Mouse (Mus musculus) naive thymus-derived CD4-positive, alpha-beta T cell, adult 2 months (primary cell): ENCODE results near the gene Gm12166.
"Not testable (repeated sequence)": the region's sequence is repeated elsewhere in the genome, so short reads cannot be mapped to it uniquely, and the experiment has no call there.

Experiments used
- DNase-seq: peaks from one replicate; pipeline ENCODE4 v3.0.0-alpha.2; 2011; ENCODE audit warnings: low read depth

The Gm12166 gene

DNA sequence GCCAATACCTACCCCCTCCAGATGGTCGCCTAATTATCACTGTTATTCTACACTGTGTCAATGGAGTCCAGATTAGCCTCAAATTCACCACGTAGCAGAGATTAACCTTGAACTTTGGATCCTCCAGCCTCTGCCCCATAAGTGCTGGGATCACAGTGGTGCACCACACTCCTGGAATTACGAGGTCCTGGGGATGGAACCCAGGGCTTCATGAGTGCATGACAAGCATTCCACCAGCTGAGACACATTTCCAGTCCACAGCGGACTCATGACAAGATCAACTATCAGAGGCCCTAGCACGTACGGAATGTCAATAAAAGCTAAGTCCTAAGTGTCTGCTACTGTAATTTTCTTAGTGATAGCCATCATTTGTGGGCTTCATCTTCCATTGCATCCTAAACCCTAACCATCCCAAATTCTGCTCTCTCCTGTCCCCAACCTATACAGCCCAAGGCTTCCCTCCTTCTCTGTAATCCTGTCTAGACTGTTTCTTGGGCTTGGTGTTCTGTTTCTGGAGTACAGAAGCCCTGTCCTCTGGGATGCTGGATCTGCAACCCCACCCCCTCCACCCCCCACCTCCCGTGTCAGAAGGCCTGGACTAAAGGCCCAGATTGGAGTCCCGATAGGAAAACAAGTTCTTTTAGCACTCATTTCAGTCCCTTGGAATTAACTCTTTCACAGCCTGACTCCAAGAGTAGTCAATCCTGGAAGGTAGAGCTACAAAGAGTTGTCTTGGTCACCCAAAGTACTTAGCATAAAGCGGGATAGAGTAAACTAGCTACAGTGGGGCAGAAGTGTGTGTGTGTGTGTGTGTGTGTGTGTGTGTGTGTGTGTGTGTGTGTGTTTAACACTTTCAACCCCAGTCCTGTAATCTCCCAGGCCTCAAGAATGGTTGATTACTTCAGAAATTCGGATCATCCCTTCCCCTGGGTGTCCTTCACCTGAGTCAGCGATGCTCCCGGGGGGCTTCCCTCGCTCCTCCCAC, 3.1 kb upstream of the Gm12166 start:
- DNase-seq = no peak

GRCm38 (mm10) chr11:46054311-46054710, 2.2 kb upstream of the Gm12166 start:
- DNase-seq = no peak

DNA sequence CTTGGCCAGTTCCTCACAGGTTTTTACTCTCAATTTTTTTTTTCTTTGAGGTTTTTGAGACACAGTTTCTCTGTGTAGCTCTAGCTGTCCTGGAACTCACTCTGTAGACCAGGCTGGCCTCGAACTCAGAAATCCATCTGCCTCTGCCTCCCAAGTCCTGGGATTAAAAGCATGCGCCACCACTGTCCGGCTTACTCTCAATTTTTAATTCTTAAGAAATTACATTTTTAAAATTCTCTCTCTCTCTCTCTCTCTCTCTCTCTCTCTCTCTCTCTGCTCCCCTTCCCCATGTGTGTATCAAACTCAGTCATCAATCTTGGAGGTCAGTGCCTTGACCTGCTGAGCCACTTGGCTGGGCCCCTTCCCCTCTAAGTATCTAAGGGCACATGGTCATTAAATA, 1.3 kb upstream of the Gm12166 start:
- not testable (repeated sequence) for DNase-seq

GRCm38 (mm10) chr11:46047264-46047663, 4.9 kb downstream of the Gm12166 start:
- no peak for DNase-seq

GRCm38 (mm10) chr11:46044781-46045180, 7.3 kb downstream of the Gm12166 start:
- DNase-seq = no peak

- DNase-seq = no peak
Measured at GRCm38 (mm10) chr11:46041607-46042267, 10.4 kb downstream of the Gm12166 start.

DNA sequence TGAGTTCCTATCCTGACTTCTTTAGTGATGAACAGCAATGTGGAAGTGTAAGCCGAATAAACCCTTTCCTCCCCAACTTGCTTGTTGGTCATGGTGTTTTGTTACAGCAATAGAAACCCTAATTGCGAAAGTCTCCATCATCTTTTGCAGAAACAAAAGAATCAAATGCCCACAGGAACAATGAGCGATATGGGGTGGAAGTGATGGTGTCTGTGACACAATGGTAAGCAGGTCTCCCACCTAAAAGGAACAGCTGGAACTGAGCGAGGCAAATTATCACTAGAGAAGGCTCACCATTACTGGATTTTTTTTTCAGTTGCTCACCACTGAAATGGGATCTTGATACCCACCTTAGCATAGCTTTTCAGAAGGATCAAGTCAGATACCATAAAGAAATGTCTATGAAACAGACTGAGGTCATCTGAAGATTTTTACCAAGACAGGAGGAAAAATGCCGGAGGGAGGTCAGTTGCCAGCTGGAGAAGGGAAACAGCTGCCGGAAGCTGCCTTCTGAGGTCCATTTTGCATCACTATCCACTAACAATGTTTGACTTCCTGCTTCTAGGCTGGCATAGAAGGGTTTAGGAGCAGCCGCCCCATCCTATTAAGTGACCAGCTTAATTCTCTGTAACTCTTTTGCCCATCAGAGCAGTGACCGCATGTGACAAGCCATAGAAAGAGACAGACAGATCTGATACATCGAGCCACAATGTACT, 11.1 kb downstream of the Gm12166 start:
- DNase-seq = no peak

DNA sequence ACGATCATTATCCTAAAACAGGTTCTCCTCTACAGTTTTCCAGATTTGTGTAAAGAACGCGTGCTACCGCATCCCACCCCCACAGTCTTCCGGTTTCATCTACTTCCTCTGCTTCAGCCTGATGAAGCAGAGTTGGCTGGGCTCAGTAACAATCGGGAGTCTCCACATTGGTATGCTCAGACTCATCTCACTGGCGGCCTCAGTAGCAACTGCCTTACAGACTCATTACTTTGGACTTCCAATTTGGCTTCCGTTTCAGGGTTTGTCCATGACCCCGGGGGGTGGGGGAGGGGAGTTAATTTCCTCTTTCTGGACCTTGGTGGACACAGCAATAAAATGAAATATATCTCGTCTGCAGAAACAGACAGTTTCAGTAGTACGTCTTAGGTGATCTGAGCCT, 12.8 kb downstream of the Gm12166 start:
- DNase-seq = peak; percentile 12

DNA sequence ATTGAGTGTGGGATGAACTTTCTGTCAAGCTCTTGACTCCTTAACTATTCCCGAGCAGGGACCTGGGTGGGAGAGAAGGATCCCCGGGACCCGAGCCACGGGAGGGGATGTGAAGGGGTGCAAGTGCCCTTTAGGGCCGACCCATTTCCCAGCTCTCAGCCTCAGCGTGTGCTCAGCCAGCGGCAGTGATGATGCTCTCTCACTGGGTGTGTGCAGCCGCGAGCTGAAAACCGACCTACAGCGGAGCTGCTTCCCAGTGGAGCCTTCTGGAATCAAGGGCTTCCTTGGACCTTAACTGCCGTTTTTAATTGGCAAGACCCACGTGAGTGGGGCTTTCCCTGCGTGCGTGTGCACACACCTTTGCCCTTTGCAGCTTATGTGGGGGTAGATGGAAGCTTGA, 13.2 kb downstream of the Gm12166 start:
- DNase-seq = no peak

- no peak for DNase-seq
Measured at GRCm38 (mm10) chr11:46036374-46036773, 15.7 kb downstream of the Gm12166 start.

DNA sequence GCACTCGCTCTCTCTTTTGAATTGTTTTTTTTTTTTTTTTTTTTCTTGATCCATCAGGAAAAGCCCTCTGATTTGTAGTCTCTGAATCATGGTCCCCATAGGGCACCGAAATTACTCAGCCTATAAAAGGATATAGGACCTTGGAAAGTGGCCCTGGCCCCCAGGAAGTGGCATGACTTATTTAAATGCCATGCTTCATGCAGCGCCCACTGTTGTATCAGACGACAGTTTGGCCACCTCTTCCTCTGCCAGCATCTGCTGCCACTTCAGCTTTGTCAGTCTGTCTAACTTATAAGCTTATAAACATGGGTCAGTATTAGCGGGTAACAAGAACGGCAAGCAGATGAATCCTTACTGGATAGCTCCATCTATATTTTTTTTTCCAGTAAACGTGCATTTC, 19.2 kb downstream of the Gm12166 start:
- no peak for DNase-seq

- DNase-seq = peak; percentile 30
Measured at GRCm38 (mm10) chr11:46031470-46031869, 20.7 kb downstream of the Gm12166 start.

DNA sequence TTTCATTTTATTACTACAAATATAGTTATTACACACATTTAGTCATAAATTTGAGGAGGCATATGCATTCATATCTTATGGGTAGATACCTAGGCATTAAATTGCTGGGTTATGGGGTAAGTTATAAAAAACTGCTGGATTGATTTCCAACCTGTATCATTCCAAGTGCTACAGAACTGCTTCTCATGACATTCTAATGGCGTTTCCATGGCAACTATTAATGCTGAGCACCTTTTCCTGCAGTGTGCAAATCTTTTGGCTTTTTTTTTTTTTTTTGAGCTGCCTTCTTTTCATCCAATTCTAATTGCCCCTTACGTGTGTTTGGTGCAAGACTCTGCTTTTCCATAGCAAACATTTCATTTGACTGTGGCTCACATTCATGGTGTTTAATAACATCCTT, 22.1 kb downstream of the Gm12166 start:
- DNase-seq = no peak

GRCm38 (mm10) chr11:46029485-46029884, 22.6 kb downstream of the Gm12166 start:
- DNase-seq = no peak

DNA sequence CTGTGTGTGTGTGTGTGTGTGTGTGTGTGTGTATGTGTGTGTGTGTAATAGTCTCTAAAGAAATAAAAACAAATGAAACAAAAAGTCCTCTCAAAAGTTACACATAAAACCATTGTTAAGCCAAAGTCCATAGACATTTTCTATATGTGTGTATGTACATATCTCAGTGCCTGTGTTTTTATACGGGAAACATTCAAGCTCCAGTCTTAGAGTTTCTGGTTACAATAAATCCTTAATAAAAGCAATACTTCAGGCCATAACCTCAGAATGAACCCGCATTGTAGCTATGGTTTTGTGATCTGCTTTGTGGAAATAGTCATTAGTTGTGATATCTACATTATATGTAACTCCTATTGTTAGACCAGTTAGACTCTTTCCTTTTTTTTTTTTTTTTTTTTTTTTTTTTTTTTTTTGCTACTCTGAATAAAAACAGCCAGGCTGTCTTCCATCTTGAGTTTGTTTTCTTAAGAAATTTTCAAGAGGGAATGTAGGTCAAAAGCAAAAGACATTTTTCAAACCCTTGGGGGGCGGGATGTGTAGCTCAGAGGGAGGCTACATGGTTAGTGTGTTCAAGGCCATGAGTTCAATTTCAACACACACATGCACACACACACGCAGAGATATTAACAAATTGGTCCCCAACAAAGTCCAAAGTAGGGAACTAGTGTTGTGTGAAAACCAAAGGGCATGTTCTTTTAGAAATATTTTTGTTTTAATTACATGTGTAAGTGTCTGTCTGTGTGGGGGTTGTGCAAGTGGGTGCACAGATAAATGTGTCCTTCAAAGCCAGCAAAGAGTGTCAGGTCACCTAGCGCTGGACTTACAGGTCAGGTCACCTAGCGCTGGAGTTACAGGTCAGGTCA, 23.9 kb downstream of the Gm12166 start:
- DNase-seq = no peak

GRCm38 (mm10) chr11:46025962-46026392, 26.1 kb downstream of the Gm12166 start:
- DNase-seq = no peak

DNA sequence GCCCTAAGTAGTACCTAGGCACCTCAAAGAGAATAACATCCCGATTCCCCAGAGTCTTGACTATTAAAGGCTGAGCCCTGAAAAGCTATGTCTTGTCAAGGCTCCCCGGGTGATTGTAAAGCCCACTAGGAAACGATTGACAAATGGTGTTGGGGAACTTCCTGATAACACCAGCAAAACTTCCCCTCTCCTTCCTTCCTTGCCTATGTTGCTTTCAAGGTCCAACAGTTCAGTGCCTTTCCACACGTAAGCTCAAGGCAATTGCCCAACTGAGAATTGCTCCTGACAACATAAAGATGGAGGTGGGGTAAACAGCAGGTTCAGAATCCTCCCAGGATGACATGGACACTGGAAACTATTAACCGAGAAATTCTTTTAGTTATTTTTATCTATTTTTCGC, 29.1 kb downstream of the Gm12166 start:
- no peak for DNase-seq

GRCm38 (mm10) chr11:46021850-46022249, 30.3 kb downstream of the Gm12166 start:
- DNase-seq = no peak

- DNase-seq = no peak
Measured at GRCm38 (mm10) chr11:46020246-46020645, 31.9 kb downstream of the Gm12166 start.

DNA sequence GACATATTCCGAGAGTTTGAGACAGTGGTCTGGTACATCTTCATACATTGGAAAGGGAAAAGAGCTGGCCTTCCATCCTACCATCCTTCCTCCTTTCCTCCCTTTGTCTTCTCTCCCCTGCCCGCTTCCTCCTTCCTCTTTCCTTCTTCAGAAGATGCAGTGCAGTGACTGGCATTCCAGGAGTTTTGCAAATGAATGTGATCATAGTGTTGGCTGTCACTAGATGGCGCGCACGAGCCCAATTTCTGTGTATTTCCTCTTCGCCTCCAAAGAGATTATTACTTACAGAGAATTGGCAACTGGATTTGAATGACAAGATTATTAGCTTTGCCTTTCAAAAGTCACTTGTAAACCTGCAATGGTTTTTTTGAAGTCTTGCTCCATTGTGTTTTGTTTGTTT, 36.1 kb downstream of the Gm12166 start:
- DNase-seq = peak; percentile 64
